Mouse (Mus musculus) limb, embryonic 14.5 days (tissue): Measurements from ENCODE around the gene Gm20388. TPM values are rescaled to one million over a fixed set of nuclear protein-coding genes. Genes with fewer than 3 reads are reported as not detected.

ENCODE experiments used
- ATAC-seq: fragments of 200-750 bp; cut with Nextera tagmentation; 2 replicates; pipeline ENCODE4 v1.8.0; 2017; ENCODE audit warnings: low read depth, moderate number of reproducible peaks, moderate TSS enrichment; ENCODE audit not compliant: low FRiP score
- DNase-seq: peaks from one replicate; pipeline ENCODE4 v3.0.0-alpha.2; 2015; ENCODE audit warnings: low spot score
- H3K27ac ChIP-seq: fragments of 300-500 bp; sonication (generic); replicated peaks from 2 replicates; pipeline ENCODE4 v1.5.1; 2014; ENCODE audit warnings: low read depth, mild to moderate bottlenecking, low read length, moderate library complexity, mixed read lengths
- H3K27me3 ChIP-seq: fragments of 300-500 bp; sonication (generic); 2 replicates; pipeline ENCODE4 v1.6.1; 2014; ENCODE audit warnings: low read length, mixed read lengths; ENCODE audit not compliant: control insufficient read depth, insufficient read depth
- H3K36me3 ChIP-seq: fragments of 300-500 bp; sonication (generic); 2 replicates; pipeline ENCODE4 v1.6.1; 2014; ENCODE audit warnings: mild to moderate bottlenecking, low read length, moderate library complexity, mixed read lengths; ENCODE audit not compliant: control insufficient read depth, insufficient read depth
- H3K4me1 ChIP-seq: fragments of 300-500 bp; sonication (generic); 2 replicates; pipeline ENCODE4 v1.6.1; 2014; ENCODE audit warnings: antibody characterized with exemption, low read length, mixed read lengths; ENCODE audit not compliant: control insufficient read depth, insufficient read depth
- H3K4me2 ChIP-seq: fragments of 300-500 bp; sonication (generic); replicated peaks from 2 replicates; pipeline ENCODE4 v1.6.1; 2014; ENCODE audit warnings: low read depth, mild to moderate bottlenecking, low read length, moderate library complexity; ENCODE audit not compliant: severe bottlenecking
- H3K4me3 ChIP-seq: fragments of 300-500 bp; sonication (generic); replicated peaks from 2 replicates; pipeline ENCODE4 v1.5.1; 2014; ENCODE audit warnings: low read length
- H3K9ac ChIP-seq: fragments of 300-500 bp; sonication (generic); 2 replicates; pipeline ENCODE4 v1.6.1; 2014; ENCODE audit warnings: mild to moderate bottlenecking, low read depth, low read length, moderate library complexity; ENCODE audit not compliant: severe bottlenecking
- H3K9me3 ChIP-seq: fragments of 300-500 bp; sonication (generic); 2 replicates; pipeline ENCODE4 v1.6.1; 2016; ENCODE audit warnings: low read length; ENCODE audit not compliant: control insufficient read depth
- POLR2A ChIP-seq: fragments of 200-500 bp; IDR thresholded peaks from 2 replicates; pipeline ENCODE4 v1.8.0; 2012; ENCODE audit warnings: inconsistent platforms, mild to moderate bottlenecking, moderate library complexity, borderline replicate concordance; ENCODE audit not compliant: insufficient read depth, insufficient read length; ENCODE audit errors: extremely low read depth
- WGBS: fragments of 180-500 bp; shearing (Covaris S2); extraction: QIAGEN DNeasy Blood & Tissue Kit; methylation state at CpG from one replicate; pipeline ENCODE4 v1.1.7; 2014; 5-methylcytosine and 5-hydroxymethylcytosine counted together
- polyA plus RNA-seq, 2 experiments: library from polyadenylated mRNA; depleted of rRNA in 1 of 2; stranded (reverse) in 1 of 2; unstranded in 1 of 2; fragments of >200 nt; fragmentation: Nextera tagmentation in 1 of 2; extraction: Ambion mirVana in 1 of 2; gene quantifications; 2 replicates each; pipeline versions ENCODE4 v1.2.1 to v1.2.3; 2012 to 2014

Gene Gm20388
- polyA plus RNA-seq, 2 experiments, result 1.9 to 49.9 TPM

DNA sequence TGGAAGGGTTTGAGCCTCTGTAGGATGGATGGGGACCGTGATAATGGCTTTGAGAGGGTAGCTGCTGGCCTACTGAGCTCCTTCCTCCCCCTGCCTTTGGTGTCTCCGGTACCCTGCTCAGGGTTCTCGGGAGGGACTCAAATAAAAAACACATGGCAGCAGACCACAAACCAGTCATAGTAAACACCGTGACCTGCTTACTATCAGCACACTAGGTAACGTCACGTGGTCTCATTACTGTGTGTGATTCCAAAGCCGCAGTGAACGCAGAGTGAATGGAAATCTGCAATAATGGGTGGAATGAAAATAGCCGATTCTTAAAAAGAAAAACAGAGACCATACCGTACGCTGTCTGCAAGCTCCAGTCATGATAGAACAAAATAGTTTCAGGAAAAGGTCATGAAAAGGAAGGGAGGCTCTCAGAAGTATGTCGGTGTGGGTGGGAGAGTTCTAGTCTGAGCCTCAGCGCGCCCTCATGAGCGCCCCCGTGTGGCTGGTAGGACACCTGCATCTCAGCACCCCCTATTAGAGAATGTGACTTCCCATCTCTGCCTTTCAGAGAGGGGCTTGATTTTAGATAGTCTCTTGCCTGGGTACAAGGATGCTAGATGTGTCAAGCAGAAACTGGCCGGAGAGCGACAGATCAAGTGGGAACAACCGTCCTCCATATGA, 4436.3 kb downstream of the Gm20388 start:
- DNase-seq, result peak; percentile 76
- Histone ChIP-seq H3K27ac (no peak overlapping the region), H3K4me1 (no peaks in the 10 kb centered on the region), H3K36me3 (peaks cover 20% of the 10 kb centered on the region), H3K9ac (no peak overlapping the region), H3K4me3 (no peak overlapping the region), H3K9me3 (no peaks in the 10 kb centered on the region), H3K4me2 (no peak overlapping the region), H3K27me3 (no peaks in the 10 kb centered on the region)
- 28% methylated on average over 19 of the region's 19 CpGs for WGBS
- no peak for TF ChIP-seq POLR2A
- ATAC-seq, result peak; percentile 80

DNA sequence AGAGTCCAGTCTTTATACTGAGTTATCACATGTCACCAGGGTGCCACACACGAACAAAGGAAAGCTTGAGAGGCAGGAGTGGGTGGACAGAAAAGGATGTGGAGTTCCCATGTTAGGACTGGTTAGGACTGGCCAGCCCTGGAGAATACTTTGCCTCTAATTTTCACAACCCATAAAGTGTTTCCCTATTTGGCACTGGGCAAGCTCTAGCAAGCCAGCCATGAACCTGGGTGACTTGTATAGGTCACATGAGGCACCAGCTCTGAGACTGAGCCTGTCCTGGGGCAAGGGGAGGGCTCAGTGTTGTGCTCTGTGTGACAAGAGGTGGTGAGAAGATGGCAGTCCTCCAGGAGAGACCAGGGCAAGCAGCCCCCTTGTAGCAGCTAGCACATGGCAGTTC, 4437.4 kb downstream of the Gm20388 start:
- TF ChIP-seq POLR2A, result no peak
- H3K9ac ChIP-seq, result no peak overlapping the region
- H3K9me3 ChIP-seq, result no peaks in the 10 kb centered on the region
- WGBS, result 39% methylated on average over 1 of the region's 1 CpGs
- no peaks in the 10 kb centered on the region for H3K4me1 ChIP-seq
- DNase-seq, result no peak
- peaks cover 18% of the 10 kb centered on the region for H3K36me3 ChIP-seq
- H3K4me3 ChIP-seq, result no peak overlapping the region
- no peak overlapping the region for H3K27ac ChIP-seq
- no peak for ATAC-seq
- no peak overlapping the region for H3K4me2 ChIP-seq
- H3K27me3 ChIP-seq, result no peaks in the 10 kb centered on the region

DNA sequence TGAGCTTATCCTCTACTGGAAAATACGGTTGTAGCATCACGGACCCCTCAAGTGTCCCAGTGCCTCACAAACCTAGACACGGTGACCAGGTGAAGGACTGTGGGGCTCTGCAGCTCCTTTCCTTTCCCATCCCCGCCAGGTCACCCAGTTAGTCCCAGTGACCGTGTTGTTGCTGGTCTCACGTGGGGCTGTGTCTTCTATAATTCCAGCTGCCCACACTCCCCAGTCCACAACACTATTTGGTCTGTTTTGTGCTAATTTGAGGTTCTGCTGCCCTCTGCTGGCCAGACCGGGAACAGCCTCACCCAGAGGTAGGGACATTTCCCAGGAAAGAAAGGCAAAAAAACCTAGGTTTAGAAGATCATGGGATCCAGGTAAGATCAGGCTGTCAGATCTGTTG, 4439.0 kb downstream of the Gm20388 start:
- TF ChIP-seq POLR2A, result no peak
- WGBS, result 41% methylated on average over 7 of the region's 7 CpGs
- Histone ChIP-seq H3K36me3 (0 out of 2 replicates have a peak, but pooled peaks cover 3% of the 10 kb centered on the region), H3K4me3 (no peak overlapping the region), H3K4me1 (no peaks in the 10 kb centered on the region), H3K27ac (no peak overlapping the region), H3K27me3 (no peaks in the 10 kb centered on the region), H3K9me3 (no peaks in the 10 kb centered on the region), H3K4me2 (no peak overlapping the region), H3K9ac (no peak overlapping the region)
- ATAC-seq, result peak; percentile 64; the same call in 1 of the 2 replicates
- peak; percentile 37 for DNase-seq

DNA sequence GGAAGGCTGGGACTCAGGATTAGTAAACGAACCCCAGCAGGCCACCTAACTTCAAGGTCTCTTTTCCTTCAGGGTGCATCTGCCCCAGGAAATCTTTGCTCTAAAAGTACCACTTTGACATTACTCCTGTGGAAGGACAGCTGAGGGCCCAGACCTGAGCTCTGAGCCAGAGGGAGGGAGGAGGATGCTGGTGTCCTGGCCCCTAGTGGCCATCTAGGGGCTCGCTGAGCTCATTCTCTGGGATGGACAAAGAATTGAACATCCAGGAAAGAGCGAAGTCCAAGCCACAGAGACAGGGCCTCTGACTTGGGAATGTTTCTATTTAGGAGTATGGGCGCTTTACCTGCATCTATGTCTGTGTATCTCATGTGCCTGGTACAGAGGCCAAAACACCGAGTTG, 4441.0 kb downstream of the Gm20388 start:
- 64% methylated on average over 5 of the region's 5 CpGs for whole genome bisulfite sequencing
- Histone ChIP-seq H3K4me2 (no peak overlapping the region), H3K4me3 (no peak overlapping the region), H3K4me1 (no peaks in the 10 kb centered on the region), H3K9me3 (no peaks in the 10 kb centered on the region), H3K27ac (no peak overlapping the region), H3K9ac (no peak overlapping the region), H3K27me3 (no peaks in the 10 kb centered on the region), H3K36me3 (no peaks in the 10 kb centered on the region)
- no peak for DNase-seq
- no peak for TF ChIP-seq POLR2A
- ATAC-seq, result no peak

DNA sequence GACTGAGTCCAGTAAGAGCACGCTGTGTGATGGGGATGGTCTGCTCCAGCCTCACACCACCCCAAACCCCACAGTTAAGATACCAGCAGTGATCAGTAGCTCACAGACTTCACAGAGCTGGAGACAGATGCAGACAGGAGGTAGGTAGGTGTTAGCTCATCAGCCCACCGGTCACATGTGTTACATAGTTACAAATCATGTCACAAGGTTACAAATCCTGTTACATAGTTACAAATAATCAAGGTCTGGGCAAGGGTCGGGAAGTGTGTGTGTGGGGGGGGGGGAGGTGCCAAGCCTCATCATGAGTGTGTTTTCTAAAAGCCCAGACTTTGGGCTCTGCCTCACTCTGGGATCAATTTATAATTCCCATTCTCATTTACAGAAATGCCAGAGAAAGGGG, 4450.3 kb downstream of the Gm20388 start:
- DNase-seq (no peak), ATAC-seq (no peak)
- no peaks in the 10 kb centered on the region for H3K36me3 ChIP-seq
- H3K4me1 ChIP-seq, result no peaks in the 10 kb centered on the region
- no peaks in the 10 kb centered on the region for H3K9me3 ChIP-seq
- H3K27me3 ChIP-seq, result no peaks in the 10 kb centered on the region
- no peak overlapping the region for H3K4me2 ChIP-seq
- H3K27ac ChIP-seq, result no peak overlapping the region
- no peak for TF ChIP-seq POLR2A
- no peak overlapping the region for H3K9ac ChIP-seq
- 74% methylated on average over 3 of the region's 3 CpGs for WGBS
- no peak overlapping the region for H3K4me3 ChIP-seq
